Mouse (Mus musculus) thymus, adult 2 months (tissue): Measurements from ENCODE around the gene Cldn14. TPM values are rescaled to one million over a fixed set of nuclear protein-coding genes. Genes with fewer than 3 reads are reported as not detected.

Experiments
- DNase-seq: peaks from one replicate; pipeline ENCODE4 v3.0.0; 2021
- H3K27ac ChIP-seq: fragments of 200-500 bp; 2 replicates; pipeline ENCODE4 v1.5.1; 2012; ENCODE audit warnings: low read length, control low read depth; ENCODE audit not compliant: control insufficient read depth, insufficient read depth
- H3K27me3 ChIP-seq: fragments of 200-500 bp; 2 replicates; pipeline ENCODE4 v1.6.1; 2012; ENCODE audit warnings: mild to moderate bottlenecking, low read length, moderate library complexity, mixed read lengths; ENCODE audit not compliant: control insufficient read depth, insufficient read depth
- H3K36me3 ChIP-seq: fragments of 200-500 bp; 2 replicates; pipeline ENCODE4 v1.6.1; 2012; ENCODE audit warnings: mild to moderate bottlenecking, low read length, moderate library complexity; ENCODE audit not compliant: control insufficient read depth, insufficient read depth
- H3K4me1 ChIP-seq: fragments of 200-500 bp; replicated peaks from 2 replicates; pipeline ENCODE4 v1.6.1; 2012; ENCODE audit warnings: low read length; ENCODE audit not compliant: control insufficient read depth, insufficient read depth
- H3K4me3 ChIP-seq: fragments of 200-500 bp; 2 replicates; pipeline ENCODE4 v1.5.1; 2012; ENCODE audit warnings: mild to moderate bottlenecking, low read length, control low read depth, moderate library complexity; ENCODE audit not compliant: control insufficient read depth, insufficient read depth
- CTCF ChIP-seq: fragments of 200-500 bp; IDR thresholded peaks from 2 replicates; pipeline ENCODE4 v1.5.1; 2012; ENCODE audit warnings: mild to moderate bottlenecking, control low read depth, low read length, moderate library complexity, borderline replicate concordance; ENCODE audit not compliant: control insufficient read depth, poor library complexity, insufficient read depth; ENCODE audit errors: extremely low read depth
- POLR2A ChIP-seq: fragments of 200-500 bp; IDR thresholded peaks from 2 replicates; pipeline ENCODE4 v1.6.1; 2012; ENCODE audit warnings: mild to moderate bottlenecking, low read length, control low read depth, moderate library complexity; ENCODE audit not compliant: control insufficient read depth, poor library complexity, insufficient read depth; ENCODE audit errors: extremely low read depth
- WGBS: fragments of 180-500 bp; shearing (Covaris S2); methylation state at CpG from one replicate; pipeline ENCODE4 v1.1.7; 2018; 5-methylcytosine and 5-hydroxymethylcytosine counted together
- polyA plus RNA-seq: library from polyadenylated mRNA; depleted of rRNA; stranded (reverse); fragments of >200 nt; gene quantifications from 2 replicates; pipeline ENCODE4 v1.2.3, GENCODE M21; 2012

Gene Cldn14
- polyA plus RNA-seq, 1 experiment: 0.26 TPM

DNA sequence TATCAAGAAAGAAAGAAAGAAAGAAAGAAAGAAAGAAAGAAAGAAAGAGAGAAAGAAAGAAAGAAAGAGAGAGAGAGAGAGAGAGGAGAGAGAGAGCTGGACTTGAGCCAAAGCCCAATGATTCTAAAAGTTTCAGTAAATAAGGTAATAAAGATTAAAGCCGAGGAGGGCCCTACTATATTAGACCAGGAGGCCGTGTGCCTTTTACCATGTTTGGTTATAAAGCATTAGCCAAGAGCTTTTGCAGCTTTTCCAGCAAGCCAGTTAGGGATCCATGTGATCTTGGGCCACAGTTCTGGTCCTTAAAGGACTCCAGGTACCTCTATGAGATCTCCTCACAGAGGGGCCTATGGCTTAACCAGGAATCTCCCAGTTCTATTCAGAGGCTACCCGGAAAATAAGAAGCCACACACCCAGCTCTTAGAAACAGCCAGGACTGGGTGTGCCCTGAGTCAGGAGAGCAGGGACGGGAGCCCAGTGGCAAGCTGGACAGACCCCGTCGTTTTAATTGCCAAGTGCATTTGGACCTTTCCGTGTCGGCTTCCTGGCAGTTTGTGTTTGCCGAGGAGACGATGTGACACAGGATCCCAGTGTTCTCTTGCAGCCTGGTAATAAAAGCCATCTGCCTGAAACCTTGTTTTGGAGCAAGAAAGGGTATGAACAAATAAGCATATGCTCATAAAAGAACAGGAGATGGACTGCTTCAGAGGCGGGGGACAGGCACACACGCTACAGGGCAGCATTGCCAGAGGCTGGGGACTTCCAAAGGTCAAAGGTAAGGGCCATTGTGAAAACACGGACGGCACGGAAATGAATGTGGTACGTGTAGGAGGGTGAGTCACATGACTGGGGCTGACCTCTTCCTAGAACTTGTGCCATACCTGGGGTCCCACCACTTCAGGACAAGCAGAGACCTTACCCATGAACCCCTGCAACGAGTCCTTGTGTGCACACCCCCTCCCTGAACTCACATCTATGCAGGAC, 76.2 kb downstream of the Cldn14 start:
- Histone ChIP-seq H3K27me3 (no peaks in the 10 kb centered on the region), H3K27ac (no peak overlapping the region), H3K36me3 (no peaks in the 10 kb centered on the region), H3K4me1 (peaks cover 8% of the 10 kb centered on the region), H3K4me3 (no peak overlapping the region)
- 89% methylated on average over 17 of the region's 17 CpGs for WGBS
- no peak for DNase-seq
- TF ChIP-seq POLR2A: no peak
- no peak for TF ChIP-seq CTCF

DNA sequence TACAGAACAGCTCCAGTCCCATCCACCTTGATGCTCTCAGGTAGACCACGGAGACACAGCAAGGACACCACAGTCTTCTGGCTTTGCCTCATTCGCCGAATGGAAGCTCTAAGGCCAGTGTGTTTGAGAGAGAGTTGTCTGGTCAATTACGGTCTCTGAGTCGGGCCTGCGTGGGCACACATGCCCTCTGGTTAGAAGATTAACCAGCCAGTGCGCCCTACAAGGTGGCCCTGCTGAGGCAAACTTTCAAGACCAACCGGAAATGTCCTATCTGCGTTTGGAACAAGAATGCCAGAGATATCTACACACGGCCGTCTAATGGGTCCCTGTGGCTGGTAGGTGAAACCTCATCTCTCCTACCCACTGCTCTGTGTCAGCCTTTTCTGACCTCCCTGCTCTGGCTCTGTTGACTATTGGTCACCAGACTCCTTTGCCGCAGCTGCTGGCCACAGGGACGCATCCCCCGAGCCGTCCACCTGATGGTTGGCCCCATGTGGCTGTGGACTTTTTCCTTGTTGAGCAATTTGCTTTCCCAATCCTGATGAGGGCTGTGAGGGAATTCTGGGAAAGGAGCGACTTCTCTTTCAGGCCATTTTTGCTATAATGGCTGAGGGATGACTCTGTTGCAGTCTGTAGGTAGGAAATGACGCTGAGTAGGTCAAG, 79.1 kb downstream of the Cldn14 start:
- H3K4me1 ChIP-seq: peaks cover 4% of the 10 kb centered on the region
- DNase-seq: no peak
- H3K36me3 ChIP-seq: no peaks in the 10 kb centered on the region
- TF ChIP-seq POLR2A: no peak
- TF ChIP-seq CTCF: no peak
- WGBS: 95% methylated on average over 17 of the region's 17 CpGs
- H3K27ac ChIP-seq: no peak overlapping the region
- no peak overlapping the region for H3K4me3 ChIP-seq
- no peaks in the 10 kb centered on the region for H3K27me3 ChIP-seq

DNA sequence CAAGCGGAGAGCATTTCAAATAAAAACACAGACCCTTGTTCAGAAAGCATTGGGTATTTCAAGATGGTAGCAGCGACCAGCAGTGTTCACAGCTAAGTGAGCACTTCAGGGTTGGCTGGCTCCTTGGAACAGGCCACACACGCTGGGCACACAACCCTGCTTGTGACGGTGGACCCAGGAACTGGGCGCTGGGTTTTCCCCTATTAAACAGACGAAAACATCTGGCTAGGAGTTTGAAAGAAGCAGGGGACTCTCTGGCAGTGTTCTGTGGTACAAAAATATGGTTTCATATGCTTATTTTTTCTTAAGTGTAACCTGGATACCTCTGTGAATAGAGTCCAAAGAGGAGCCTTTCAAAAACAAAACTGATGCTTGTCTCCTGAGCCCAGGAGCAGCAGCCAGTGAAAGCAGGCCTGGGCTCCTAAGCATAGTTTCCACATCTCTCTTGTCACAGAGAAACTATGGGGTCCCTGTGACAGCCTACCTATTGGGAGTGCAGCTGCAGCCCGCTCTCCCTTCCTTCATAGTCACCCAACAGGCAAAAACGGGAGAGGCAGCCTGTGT, 82.9 kb downstream of the Cldn14 start:
- 82% methylated on average over 8 of the region's 8 CpGs for WGBS
- Histone ChIP-seq H3K4me1 (peaks cover 4% of the 10 kb centered on the region), H3K36me3 (no peaks in the 10 kb centered on the region), H3K4me3 (no peak overlapping the region), H3K27ac (no peak overlapping the region), H3K27me3 (no peaks in the 10 kb centered on the region)
- TF ChIP-seq POLR2A (no peak), CTCF (no peak)
- no peak for DNase-seq

DNA sequence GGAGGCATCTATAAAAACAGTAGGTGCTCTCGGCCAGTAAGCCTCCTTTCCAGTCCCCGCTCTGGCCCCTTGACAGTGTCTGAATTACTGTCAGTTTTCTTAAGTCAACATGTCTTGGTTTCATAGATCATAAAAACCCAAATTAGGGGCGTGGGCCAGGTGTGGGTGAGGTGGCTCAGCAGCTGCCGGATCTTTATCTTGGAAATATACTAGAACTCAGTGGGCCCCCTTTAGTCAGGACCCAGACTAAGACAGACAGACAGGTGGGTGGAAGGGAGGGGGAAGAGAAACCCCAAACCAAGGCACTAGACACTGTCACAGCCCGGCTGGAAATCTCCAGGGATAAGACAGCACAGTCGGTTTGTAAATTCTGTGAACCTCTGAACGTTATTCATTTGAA, 84.8 kb downstream of the Cldn14 start:
- H3K4me3 ChIP-seq: no peak overlapping the region
- no peaks in the 10 kb centered on the region for H3K36me3 ChIP-seq
- H3K27me3 ChIP-seq: no peaks in the 10 kb centered on the region
- WGBS: 84% methylated on average over 7 of the region's 7 CpGs
- TF ChIP-seq CTCF: no peak
- TF ChIP-seq POLR2A: no peak
- no peak overlapping the region for H3K27ac ChIP-seq
- no peak for DNase-seq
- peaks cover 4% of the 10 kb centered on the region for H3K4me1 ChIP-seq

DNA sequence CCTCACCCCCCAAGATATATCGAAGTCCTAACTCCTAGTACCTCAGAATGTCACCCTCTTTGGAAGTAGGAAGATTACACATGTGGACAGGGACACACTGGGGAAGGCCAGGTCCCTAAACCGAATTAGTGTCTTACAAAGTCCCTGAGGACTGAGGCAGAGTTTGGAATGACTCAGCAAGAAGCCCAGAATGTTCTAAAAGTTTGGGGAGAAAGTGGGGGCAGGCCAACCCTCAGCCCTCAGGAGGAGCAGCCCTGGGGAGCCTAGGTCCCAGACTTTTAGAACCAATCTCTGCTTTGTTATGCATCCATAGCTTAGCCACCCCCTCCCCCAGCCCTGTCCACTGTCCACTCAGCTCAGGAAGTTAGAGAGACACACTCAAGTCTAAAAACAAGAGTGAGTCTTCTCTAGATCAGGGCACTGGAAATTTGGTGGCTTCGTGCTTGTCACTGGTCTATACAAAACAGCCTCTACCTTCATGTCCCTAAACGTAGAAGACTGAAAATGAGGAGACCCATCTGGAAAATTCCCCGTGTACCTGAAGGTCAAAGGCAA, 85.7 kb downstream of the Cldn14 start:
- Histone ChIP-seq H3K4me1 (peaks cover 9% of the 10 kb centered on the region), H3K27ac (no peak overlapping the region), H3K4me3 (no peak overlapping the region), H3K36me3 (no peaks in the 10 kb centered on the region), H3K27me3 (no peaks in the 10 kb centered on the region)
- DNase-seq: no peak
- no peak for TF ChIP-seq POLR2A
- TF ChIP-seq CTCF: no peak
- WGBS: 84% methylated on average over 5 of the region's 5 CpGs

DNA sequence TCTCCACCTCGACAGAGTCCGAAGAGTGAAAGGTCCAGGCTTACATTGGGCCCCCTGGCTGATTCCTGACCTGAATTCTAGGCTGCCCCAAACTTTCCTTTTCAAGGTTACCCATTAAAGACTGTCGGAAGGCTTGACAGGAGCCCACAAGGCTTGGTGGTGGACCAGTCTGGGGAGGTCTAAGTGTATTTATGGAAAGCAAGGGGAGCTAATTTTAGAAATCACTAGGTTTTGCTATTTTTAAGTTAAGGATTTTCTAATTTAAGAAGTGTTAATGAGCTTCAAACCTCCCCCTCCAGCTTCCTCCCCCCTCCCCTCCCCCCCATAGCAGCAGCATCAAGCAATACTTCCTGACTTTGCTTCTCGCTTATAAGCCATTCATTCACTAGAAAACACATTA, 88.0 kb downstream of the Cldn14 start:
- Histone ChIP-seq H3K27ac (no peak overlapping the region), H3K4me1 (peaks cover 13% of the 10 kb centered on the region), H3K4me3 (no peak overlapping the region), H3K36me3 (no peaks in the 10 kb centered on the region), H3K27me3 (no peaks in the 10 kb centered on the region)
- no peak for TF ChIP-seq CTCF
- no peak for TF ChIP-seq POLR2A
- 72% methylated on average over 4 of the region's 4 CpGs for WGBS
- no peak for DNase-seq
